Mouse (Mus musculus): Measurements from ENCODE around the gene Mrpl20. TPM values are rescaled to one million over a fixed set of nuclear protein-coding genes. Genes with fewer than 3 reads are reported as not detected.

Mrpl20 gene
- polyA plus RNA-seq (2015; fragmentation: Nextera tagmentation; extraction: Ambion mirVana): 195 and 229 TPM in 2 replicates

DNA sequence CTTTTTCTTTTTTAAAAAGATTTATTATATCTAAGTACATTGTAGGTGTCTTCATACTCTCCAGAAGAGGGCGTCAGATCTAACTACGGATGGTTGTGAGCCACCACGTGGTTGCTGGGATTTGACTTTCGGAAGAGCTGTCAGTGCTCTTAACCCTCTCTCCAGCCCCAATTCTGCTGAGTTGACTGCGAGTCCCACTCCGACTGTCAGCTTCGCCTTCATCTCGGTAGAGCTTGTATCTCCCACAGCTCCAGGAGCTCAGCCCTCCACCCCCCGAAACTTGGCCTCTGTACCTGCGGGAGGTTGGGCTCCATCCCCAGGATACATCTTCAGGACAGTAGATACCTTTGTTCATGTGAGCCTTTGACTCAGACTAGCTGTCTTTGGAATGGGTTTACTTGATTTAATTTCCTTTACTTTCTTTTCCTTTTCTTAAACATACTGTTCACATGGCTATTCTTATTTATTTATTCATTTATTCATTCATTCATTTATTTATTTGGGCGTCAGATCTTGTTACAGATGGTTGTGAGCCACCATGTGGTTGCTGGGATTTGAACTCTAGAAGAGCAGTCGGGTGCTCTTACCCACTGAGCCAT lies at the start of gene Mrpl20:
Mrpl20 (plus strand) TSS at position 138 of the 599 bp plus-strand sequence.
- 7% methylated on average over 12 of the region's 12 CpGs for WGBS
- ATAC-seq (ENCODE audit: insufficient number of reproducible peaks, insufficient read depth, low FRiP score, low TSS enrichment, low read depth): no peak
- no peaks in the 10 kb centered on the region; the same call in 1 of the 2 replicates for H3K27me3 ChIP-seq

DNA sequence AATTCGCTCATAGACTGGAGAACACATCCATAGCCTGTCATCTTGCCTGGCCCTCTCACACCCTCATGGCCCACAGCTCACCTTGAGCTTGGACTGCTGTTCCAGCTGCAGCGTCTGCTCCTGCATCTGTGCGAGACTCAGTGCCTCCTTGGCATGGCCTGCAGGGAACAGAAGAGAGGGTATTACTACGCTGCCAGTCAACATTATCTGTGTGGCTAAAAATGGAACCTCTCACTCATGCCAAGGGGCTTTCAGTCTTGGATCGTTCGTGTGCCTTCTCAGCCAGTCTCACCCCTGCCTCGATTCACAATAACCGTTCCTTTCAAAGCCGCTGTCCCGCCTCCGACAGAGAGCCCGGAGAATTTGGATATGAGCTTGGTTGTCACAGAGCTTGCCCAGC lies 45.7 kb upstream of the Mrpl20 start:
- Histone ChIP-seq H3K4me1 (peaks cover 22% of the 10 kb centered on the region), H3K27me3 (no peaks in the 10 kb centered on the region), H3K27ac (no peak overlapping the region), H3K36me3 (peaks cover 53% of the 10 kb centered on the region), H3K9ac (no peak overlapping the region), H3K9me3 (no peaks in the 10 kb centered on the region), H3K4me2 (no peak overlapping the region), H3K4me3 (no peak overlapping the region)
- 93% methylated on average over 12 of the region's 12 CpGs for WGBS
- no peak for ATAC-seq (ENCODE audit: insufficient number of reproducible peaks, insufficient read depth, low FRiP score, low TSS enrichment, low read depth)

More for the DNA sequence above, at the start of gene Mrpl20:
- Histone ChIP-seq H3K4me3 (peak within 1 kb of the TSS; percentile 89), H3K27ac (peak within 1 kb of the TSS; percentile 69), H3K9ac (peak within 1 kb of the TSS; percentile 93), H3K4me1 (peaks cover 17% of the 10 kb centered on the region), H3K36me3 (peaks cover 27% of the 10 kb centered on the region), H3K4me2 (peak within 1 kb of the TSS; percentile 77), H3K9me3 (no peaks in the 10 kb centered on the region)

DNA sequence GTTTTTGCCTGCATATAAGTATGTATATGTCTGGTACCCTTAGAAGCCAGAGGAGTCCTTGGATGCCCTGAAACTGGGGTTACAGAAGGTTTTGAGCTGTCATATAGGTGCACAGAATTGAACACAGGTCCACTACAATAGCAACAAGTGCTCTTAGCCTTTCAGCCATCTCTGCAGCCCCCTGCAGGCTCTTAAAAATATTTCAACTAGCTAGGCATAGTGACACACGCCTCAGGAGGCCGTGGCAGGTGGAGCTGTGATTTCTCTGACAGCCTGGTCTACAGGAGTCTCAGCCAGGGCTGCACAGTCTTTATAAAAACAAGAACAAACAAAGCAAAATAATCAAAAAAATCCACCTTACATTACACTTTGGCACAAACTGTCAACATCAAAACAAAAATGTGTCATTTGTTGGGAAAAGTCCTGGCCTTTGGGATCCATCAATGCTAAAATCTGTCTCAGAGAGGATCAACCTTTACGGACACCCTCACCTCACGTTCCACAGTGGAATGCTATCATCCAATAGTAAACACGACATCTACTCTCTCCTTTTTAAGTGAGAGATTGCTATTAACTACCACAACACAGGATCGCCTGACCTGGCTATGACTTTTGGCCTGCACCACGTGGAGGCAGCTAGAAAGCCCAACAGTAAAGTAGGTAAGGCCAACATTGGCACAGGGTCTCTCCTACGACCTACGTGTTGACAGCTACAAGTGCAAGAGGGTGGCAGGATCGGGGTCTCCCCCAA lies 42.6 kb upstream of the Mrpl20 start:
- H3K4me2 ChIP-seq: peak overlapping the region; percentile 97
- no peaks in the 10 kb centered on the region for H3K27me3 ChIP-seq
- no peak for ATAC-seq (ENCODE audit: insufficient number of reproducible peaks, insufficient read depth, low FRiP score, low TSS enrichment, low read depth)
- no peak overlapping the region for H3K27ac ChIP-seq
- H3K9me3 ChIP-seq: no peaks in the 10 kb centered on the region
- H3K36me3 ChIP-seq: peaks cover 25% of the 10 kb centered on the region
- H3K4me3 ChIP-seq: peak overlapping the region; percentile 91
- 2% methylated on average over 10 of the region's 10 CpGs for WGBS
- peaks cover 22% of the 10 kb centered on the region for H3K4me1 ChIP-seq
- peak overlapping the region; percentile 88 for H3K9ac ChIP-seq

DNA sequence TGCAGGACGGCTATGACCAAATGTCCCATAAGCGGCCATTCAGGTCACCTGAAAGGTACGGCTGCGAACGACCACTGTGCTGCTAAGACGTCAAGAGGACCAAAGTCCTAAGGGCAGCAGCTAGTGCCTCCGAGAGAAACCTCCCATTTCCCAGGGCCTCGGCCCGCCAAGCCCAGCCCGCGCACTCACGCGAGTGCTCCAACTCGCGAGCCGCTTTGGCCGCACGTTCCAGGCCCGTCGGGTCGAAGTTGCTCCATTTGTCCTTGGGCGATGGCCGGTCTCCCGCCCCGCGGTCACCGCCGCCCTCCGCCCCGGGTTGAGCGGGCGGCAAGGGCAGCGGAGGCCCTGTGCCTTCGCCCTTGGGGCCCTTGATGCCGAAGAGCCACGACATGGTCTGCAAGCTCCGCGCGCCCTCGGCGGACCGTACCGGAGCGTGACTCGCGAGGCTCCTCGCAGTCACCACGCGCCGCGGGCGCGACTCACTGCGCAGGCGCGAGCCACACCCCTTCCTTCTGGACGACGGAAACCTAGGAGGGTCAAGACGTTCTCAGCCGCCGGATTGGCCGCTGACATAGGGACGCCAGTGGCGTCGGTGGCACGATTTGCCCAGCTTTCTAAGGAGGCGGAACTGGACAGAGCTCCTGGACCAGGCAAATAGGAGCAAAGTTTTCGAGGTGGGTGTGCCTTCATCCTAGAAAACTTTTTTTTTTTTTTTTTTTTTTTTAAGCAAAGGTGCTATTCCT lies 41.9 kb upstream of the Mrpl20 start, which contains the start of gene Atad3a:
Atad3a (minus strand) TSS at position 481 of the 743 bp plus-strand sequence.
- ATAC-seq (ENCODE audit: insufficient number of reproducible peaks, insufficient read depth, low FRiP score, low TSS enrichment, low read depth): peak; percentile 95
- Histone ChIP-seq H3K9ac (peak within 1 kb of the TSS; percentile 88), H3K36me3 (peaks cover 18% of the 10 kb centered on the region), H3K4me1 (peaks cover 22% of the 10 kb centered on the region), H3K4me2 (peak within 1 kb of the TSS; percentile 97), H3K9me3 (no peaks in the 10 kb centered on the region), H3K27ac (peak within 1 kb of the TSS; percentile 58), H3K27me3 (no peaks in the 10 kb centered on the region), H3K4me3 (peak within 1 kb of the TSS; percentile 91)
- WGBS: under 1% methylated on average over 68 of the region's 68 CpGs

DNA sequence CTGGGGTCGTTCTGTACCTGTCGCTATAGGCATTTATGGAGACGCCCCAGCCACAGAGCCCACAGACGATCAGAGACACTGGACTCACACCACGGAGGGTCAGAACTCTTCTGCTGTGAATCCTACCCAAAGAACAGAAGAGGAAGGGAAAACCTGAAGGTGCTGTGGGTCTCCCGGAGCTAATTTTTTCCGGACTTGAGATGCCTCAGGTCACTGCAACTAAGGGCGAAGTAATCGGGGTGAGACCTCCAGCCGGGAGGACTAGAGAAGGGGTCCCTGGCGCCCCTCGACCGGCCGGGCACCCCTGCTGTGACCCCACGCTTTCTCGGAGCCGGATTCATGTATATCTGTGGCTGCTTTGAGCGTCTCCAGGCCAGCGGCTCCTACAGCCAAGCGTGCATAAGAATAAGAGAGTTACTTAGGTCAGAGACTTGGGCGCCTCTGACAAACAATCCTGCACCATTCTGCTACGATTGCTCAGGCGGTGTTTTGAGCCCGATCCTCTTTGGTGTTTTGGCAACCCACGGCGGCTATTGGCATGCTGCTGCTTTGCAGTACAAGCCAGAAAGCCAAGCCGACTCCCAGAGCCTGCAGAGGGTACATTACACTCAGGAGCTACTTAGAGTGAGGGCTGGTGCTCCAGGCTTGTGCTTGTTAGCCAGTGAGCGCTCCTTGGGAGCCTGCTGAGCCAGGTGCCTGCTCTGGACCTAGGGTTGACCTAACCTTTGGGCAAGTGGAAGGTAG lies 41.1 kb upstream of the Mrpl20 start:
- peak overlapping the region; percentile 91 for H3K4me3 ChIP-seq
- no peaks in the 10 kb centered on the region for H3K9me3 ChIP-seq
- peak overlapping the region; percentile 97 for H3K4me2 ChIP-seq
- WGBS: 1% methylated on average over 28 of the region's 28 CpGs
- H3K36me3 ChIP-seq: peaks cover 10% of the 10 kb centered on the region
- peak overlapping the region; percentile 88 for H3K9ac ChIP-seq
- H3K27me3 ChIP-seq: no peaks in the 10 kb centered on the region
- no peak for ATAC-seq (ENCODE audit: insufficient number of reproducible peaks, insufficient read depth, low FRiP score, low TSS enrichment, low read depth)
- H3K27ac ChIP-seq: peak overlapping the region; percentile 58
- H3K4me1 ChIP-seq: peaks cover 22% of the 10 kb centered on the region

DNA sequence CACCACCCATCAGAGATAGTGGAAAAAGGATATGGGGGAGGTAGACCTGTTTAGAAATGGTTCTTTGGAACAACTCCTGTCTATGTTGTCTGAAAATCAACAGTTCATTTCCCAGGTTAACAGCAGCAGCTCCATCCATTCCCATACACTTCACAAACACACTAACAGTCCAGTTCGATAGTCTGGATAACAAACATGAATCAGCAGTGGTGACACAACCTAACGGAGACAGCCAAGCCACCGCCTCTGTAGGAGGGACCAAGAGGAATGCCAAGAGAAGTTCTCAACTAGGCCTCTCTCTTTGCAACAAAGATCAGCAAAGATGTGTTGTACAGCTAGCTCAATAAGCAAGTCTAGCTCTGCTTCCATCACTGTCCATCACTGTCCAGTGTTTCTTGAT lies 40.3 kb upstream of the Mrpl20 start:
- 0 out of 2 replicates have a peak overlapping the region, but pooled peaks have one; percentile 2 for H3K9ac ChIP-seq
- H3K4me1 ChIP-seq: peaks cover 22% of the 10 kb centered on the region
- 94% methylated on average over 3 of the region's 3 CpGs for WGBS
- H3K4me2 ChIP-seq: peak overlapping the region; percentile 97; the same call in 1 of the 2 replicates
- H3K4me3 ChIP-seq: no peak overlapping the region
- ATAC-seq (ENCODE audit: insufficient number of reproducible peaks, insufficient read depth, low FRiP score, low TSS enrichment, low read depth): no peak
- H3K36me3 ChIP-seq: peaks cover 2% of the 10 kb centered on the region; the same call in 1 of the 2 replicates
- H3K9me3 ChIP-seq: no peaks in the 10 kb centered on the region
- no peak overlapping the region for H3K27ac ChIP-seq
- no peaks in the 10 kb centered on the region for H3K27me3 ChIP-seq

DNA sequence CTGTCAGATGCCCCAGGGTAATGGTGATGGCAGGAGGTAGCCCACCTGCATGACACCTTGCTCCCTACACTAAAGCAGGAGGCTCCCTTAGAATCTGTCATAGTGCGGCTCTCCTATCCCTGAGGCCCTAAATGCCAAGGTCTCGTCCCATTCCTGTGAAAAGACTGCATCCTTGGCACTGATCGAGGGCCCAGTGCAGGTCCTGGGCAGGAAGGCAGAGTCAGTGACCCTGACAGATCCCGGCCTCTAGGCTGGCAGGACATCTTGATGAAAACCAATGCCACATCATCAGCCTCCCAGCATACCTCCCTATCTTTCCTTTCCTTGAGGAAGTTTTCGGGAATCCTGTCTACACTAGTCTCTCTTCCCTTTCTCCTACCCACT lies 33.2 kb upstream of the Mrpl20 start:
- Histone ChIP-seq H3K9me3 (no peaks in the 10 kb centered on the region), H3K36me3 (no peaks in the 10 kb centered on the region), H3K4me2 (peak overlapping the region; percentile 74), H3K9ac (peak overlapping the region; percentile 80), H3K27ac (peak overlapping the region; percentile 48), H3K27me3 (peaks cover 16% of the 10 kb centered on the region; the same call in 1 of the 2 replicates), H3K4me1 (peaks cover 28% of the 10 kb centered on the region), H3K4me3 (peak overlapping the region; percentile 54)
- no peak for ATAC-seq (ENCODE audit: insufficient number of reproducible peaks, insufficient read depth, low FRiP score, low TSS enrichment, low read depth)
- 68% methylated on average over 5 of the region's 5 CpGs for WGBS

DNA sequence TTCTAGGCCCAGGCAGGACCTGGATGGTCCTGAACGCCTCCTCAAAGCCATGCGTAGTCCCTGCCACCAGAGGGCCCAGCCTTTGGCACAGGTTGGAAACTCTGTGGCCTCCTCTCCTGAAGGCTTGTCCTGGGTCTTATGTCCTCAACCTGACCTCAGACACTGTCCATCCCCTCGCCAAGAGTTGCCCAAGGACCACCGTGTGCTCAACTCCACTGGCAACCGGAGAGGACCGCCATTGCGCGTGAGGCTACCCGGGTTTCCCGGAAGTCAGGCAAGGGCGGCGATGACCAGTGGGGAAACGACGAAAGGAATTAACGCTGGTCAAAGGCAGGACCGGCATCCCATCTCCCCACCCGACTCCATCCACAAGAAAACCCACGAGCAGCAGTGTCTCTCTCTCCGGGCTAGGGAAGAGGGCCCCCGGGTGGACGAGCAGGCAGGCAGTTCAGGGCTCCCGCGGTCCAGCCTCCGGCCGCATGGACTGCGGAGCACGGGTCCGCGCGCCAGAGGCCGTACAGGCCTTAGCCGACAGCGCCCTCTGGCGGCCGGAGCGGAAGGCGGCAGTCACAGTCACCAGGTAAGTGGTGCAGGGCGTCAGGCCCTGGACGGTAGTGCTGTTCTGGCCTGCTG lies 32.7 kb upstream of the Mrpl20 start:
- ATAC-seq (ENCODE audit: insufficient number of reproducible peaks, insufficient read depth, low FRiP score, low TSS enrichment, low read depth): peak; percentile 68
- Histone ChIP-seq H3K9me3 (no peaks in the 10 kb centered on the region), H3K27me3 (peaks cover 16% of the 10 kb centered on the region; the same call in 1 of the 2 replicates), H3K9ac (peak overlapping the region; percentile 80), H3K4me2 (peak overlapping the region; percentile 74), H3K4me3 (peak overlapping the region; percentile 54), H3K36me3 (no peaks in the 10 kb centered on the region), H3K27ac (peak overlapping the region; percentile 48), H3K4me1 (peaks cover 33% of the 10 kb centered on the region)
- WGBS: under 1% methylated on average over 39 of the region's 39 CpGs

DNA sequence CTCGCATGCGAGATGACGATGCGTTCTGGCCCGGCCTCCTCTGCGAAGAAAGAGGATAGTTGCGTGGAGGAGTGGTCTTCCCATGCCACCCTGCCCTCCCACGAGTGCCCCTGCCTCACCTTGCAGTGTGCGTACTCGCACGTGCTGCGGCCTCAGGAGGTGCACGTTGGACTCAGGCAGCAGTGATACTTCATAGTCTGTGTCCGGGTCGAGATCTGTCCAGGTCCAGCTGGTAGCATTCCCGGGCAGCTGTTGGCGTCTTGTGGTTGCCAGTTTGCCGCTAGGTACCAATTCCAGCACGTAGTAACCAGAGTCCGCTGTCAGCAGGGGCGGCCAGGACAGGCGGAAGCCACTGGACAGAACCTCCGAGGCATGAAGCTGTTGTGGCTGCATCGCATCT lies 32.1 kb upstream of the Mrpl20 start:
- H3K36me3 ChIP-seq: no peaks in the 10 kb centered on the region
- peak overlapping the region; percentile 74 for H3K4me2 ChIP-seq
- no peak for ATAC-seq (ENCODE audit: insufficient number of reproducible peaks, insufficient read depth, low FRiP score, low TSS enrichment, low read depth)
- H3K27me3 ChIP-seq: peaks cover 16% of the 10 kb centered on the region; the same call in 1 of the 2 replicates
- H3K9ac ChIP-seq: peak overlapping the region; percentile 80
- peak overlapping the region; percentile 54 for H3K4me3 ChIP-seq
- peaks cover 39% of the 10 kb centered on the region for H3K4me1 ChIP-seq
- WGBS: 42% methylated on average over 24 of the region's 24 CpGs
- H3K9me3 ChIP-seq: no peaks in the 10 kb centered on the region
- no peak overlapping the region for H3K27ac ChIP-seq

DNA sequence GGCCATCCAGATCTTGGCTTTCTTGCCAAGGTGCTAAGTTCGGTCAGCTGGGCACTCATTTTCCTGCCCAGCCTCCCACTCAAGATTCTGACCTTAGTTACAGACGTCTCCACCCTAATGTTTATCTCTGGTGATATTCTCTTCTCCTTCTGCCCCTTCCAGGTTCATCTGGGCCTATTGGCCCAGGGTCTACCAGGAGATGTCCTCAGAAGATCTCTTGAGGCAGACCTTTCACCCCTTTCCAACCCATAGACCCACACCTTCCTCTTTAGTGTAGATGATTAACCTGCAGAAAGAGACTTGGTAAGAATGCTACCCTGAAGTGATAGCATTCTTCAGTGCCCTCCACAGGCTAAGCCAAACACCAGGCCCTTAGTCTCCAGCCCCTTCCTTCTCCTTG lies 31.0 kb upstream of the Mrpl20 start:
- H3K4me1 ChIP-seq: peaks cover 44% of the 10 kb centered on the region
- ATAC-seq (ENCODE audit: insufficient number of reproducible peaks, insufficient read depth, low FRiP score, low TSS enrichment, low read depth): no peak
- 86% methylated on average over 2 of the region's 2 CpGs for WGBS
- no peaks in the 10 kb centered on the region for H3K36me3 ChIP-seq
- H3K4me2 ChIP-seq: no peak overlapping the region
- H3K27ac ChIP-seq: no peak overlapping the region
- no peaks in the 10 kb centered on the region for H3K9me3 ChIP-seq
- H3K4me3 ChIP-seq: no peak overlapping the region
- peaks cover 16% of the 10 kb centered on the region; the same call in 1 of the 2 replicates for H3K27me3 ChIP-seq
- no peak overlapping the region for H3K9ac ChIP-seq

Measured in embryonic facial prominence, embryonic 13.5 days (tissue).